Mouse (Mus musculus) lung, postnatal 0 days (tissue): Measurements from ENCODE around the gene Saa4. TPM values are rescaled to one million over a fixed set of nuclear protein-coding genes. Genes with fewer than 3 reads are reported as not detected.
"Not testable (repeated sequence)": the region's sequence is repeated elsewhere in the genome, so short reads cannot be mapped to it uniquely, and the experiment has no call there.

Source experiments
- ATAC-seq: fragments of 200-750 bp; cut with Nextera tagmentation; 2 replicates; pipeline ENCODE4 v1.8.0; 2017; ENCODE audit warnings: moderate library complexity
- DNase-seq: peaks from one replicate; pipeline ENCODE4 v3.0.0-alpha.2; 2016; ENCODE audit warnings: low spot score
- H3K27ac ChIP-seq: fragments of 300-500 bp; sonication (generic); 2 replicates; pipeline ENCODE4 v1.5.1; 2014; ENCODE audit warnings: antibody characterized with exemption, mild to moderate bottlenecking, low read length, mixed read lengths
- H3K27me3 ChIP-seq: fragments of 300-500 bp; sonication (generic); replicated peaks from 2 replicates; pipeline ENCODE4 v1.6.1; 2014; ENCODE audit warnings: low read length, mixed read lengths; ENCODE audit not compliant: insufficient read depth
- H3K36me3 ChIP-seq: fragments of 300-500 bp; sonication (generic); 2 replicates; pipeline ENCODE4 v1.6.1; 2014; ENCODE audit warnings: low read length, mixed read lengths; ENCODE audit not compliant: insufficient read depth
- H3K4me1 ChIP-seq: fragments of 300-500 bp; sonication (generic); 2 replicates; pipeline ENCODE4 v1.6.1; 2014; ENCODE audit warnings: antibody characterized with exemption, low read depth, low read length, mixed read lengths; ENCODE audit not compliant: insufficient read depth
- H3K4me2 ChIP-seq: fragments of 300-500 bp; sonication (generic); replicated peaks from 2 replicates; pipeline ENCODE4 v1.6.1; 2014; ENCODE audit warnings: low read depth, mild to moderate bottlenecking, low read length, moderate library complexity, mixed read lengths
- H3K4me3 ChIP-seq: fragments of 300-500 bp; sonication (generic); 2 replicates; pipeline ENCODE4 v1.5.1; 2014; ENCODE audit warnings: low read depth, low read length
- H3K9ac ChIP-seq: fragments of 300-500 bp; sonication (generic); replicated peaks from 2 replicates; pipeline ENCODE4 v1.6.1; 2014; ENCODE audit warnings: low read depth, mild to moderate bottlenecking
- H3K9me3 ChIP-seq: fragments of 300-500 bp; sonication (generic); 2 replicates; pipeline ENCODE4 v1.6.1; 2016; ENCODE audit warnings: low read length, mixed read lengths
- CTCF ChIP-seq: IDR thresholded peaks from 2 replicates; pipeline ENCODE4 v1.5.1; 2016; ENCODE audit warnings: antibody characterized with exemption, mild to moderate bottlenecking
- EP300 ChIP-seq: IDR thresholded peaks from 2 replicates; pipeline ENCODE4 v1.6.1; 2016; ENCODE audit warnings: antibody characterized with exemption, mild to moderate bottlenecking, control low read depth
- WGBS: fragments of 180-500 bp; shearing (Covaris S2); extraction: QIAGEN DNeasy Blood & Tissue Kit; methylation state at CpG from one replicate; pipeline ENCODE4 v1.1.7; 2014; 5-methylcytosine and 5-hydroxymethylcytosine counted together
- polyA plus RNA-seq: library from polyadenylated mRNA; unstranded; fragments of >200 nt; fragmentation: Nextera tagmentation; extraction: Ambion mirVana; gene quantifications from 2 replicates; pipeline ENCODE4 v1.2.1, GENCODE M21; 2015

Saa4 gene
- polyA plus RNA-seq, 1 experiment from 2014 or later: not detected

GRCm38 (mm10) chr7:46761049-46761795 is 28.8 kb upstream of the Saa4 start:
- Histone ChIP-seq H3K4me3 (no peak overlapping the region), H3K4me2 (no peak overlapping the region), H3K27me3 (no peaks in the 10 kb centered on the region), H3K9me3 (no peaks in the 10 kb centered on the region), H3K9ac (no peak overlapping the region), H3K27ac (no peak overlapping the region), H3K36me3 (peaks cover 17% of the 10 kb centered on the region; the same call in 1 of the 2 replicates), H3K4me1 (no peaks in the 10 kb centered on the region)
- ATAC-seq: no peak
- 80% methylated on average over 11 of the region's 11 CpGs for WGBS
- TF ChIP-seq EP300: no peak
- no peak for TF ChIP-seq CTCF
- DNase-seq: no peak

- H3K4me2 ChIP-seq: no peak within 1 kb of the TSS
- no peak within 1 kb of the TSS for H3K27ac ChIP-seq
- H3K4me1 ChIP-seq: no peaks in the 10 kb centered on the region; the same call in 1 of the 2 replicates
- WGBS: 47% methylated on average over 2 of the region's 3 CpGs
- no peaks in the 10 kb centered on the region for H3K36me3 ChIP-seq
- no peak within 1 kb of the TSS for H3K4me3 ChIP-seq
- no peak for ATAC-seq
- H3K27me3 ChIP-seq: no peaks in the 10 kb centered on the region
- TF ChIP-seq EP300 (no peak), CTCF (no peak)
- no peaks in the 10 kb centered on the region for H3K9me3 ChIP-seq
- DNase-seq: no peak
- no peak within 1 kb of the TSS for H3K9ac ChIP-seq
Measured at GRCm38 (mm10) chr7:46751490-46751889, 19.1 kb upstream of the Saa4 start, which contains the start of gene Saa2. Gene Saa2 (plus strand): TSS chr7:46751790.

- DNase-seq: peak; percentile 64
- Histone ChIP-seq H3K27ac (no peak overlapping the region), H3K4me1 (no peaks in the 10 kb centered on the region; the same call in 1 of the 2 replicates), H3K9me3 (no peaks in the 10 kb centered on the region), H3K9ac (no peak overlapping the region), H3K27me3 (no peaks in the 10 kb centered on the region), H3K4me3 (no peak overlapping the region), H3K4me2 (no peak overlapping the region), H3K36me3 (no peaks in the 10 kb centered on the region)
- 53% methylated on average over 3 of the region's 3 CpGs for WGBS
- peak; percentile 17; the same call in 1 of the 2 replicates for ATAC-seq
- TF ChIP-seq EP300 (0 out of 2 replicates have a peak, but pooled peaks have one; percentile 26), CTCF (no peak)
Measured at GRCm38 (mm10) chr7:46748459-46748858, 16.1 kb upstream of the Saa4 start.

- DNase-seq: peak; percentile 60
Measured at GRCm38 (mm10) chr7:46746381-46746780, 14.0 kb upstream of the Saa4 start.

GRCm38 (mm10) chr7:46745816-46746215 is 13.4 kb upstream of the Saa4 start:
- H3K27me3 ChIP-seq: no peaks in the 10 kb centered on the region
- DNase-seq (peak; percentile 36), ATAC-seq (peak; percentile 53)
- no peak overlapping the region for H3K9ac ChIP-seq
- no peaks in the 10 kb centered on the region for H3K9me3 ChIP-seq
- H3K4me2 ChIP-seq: no peak overlapping the region
- H3K36me3 ChIP-seq: no peaks in the 10 kb centered on the region
- H3K27ac ChIP-seq: no peak overlapping the region
- H3K4me3 ChIP-seq: no peak overlapping the region
- WGBS: 48% methylated on average over 3 of the region's 3 CpGs
- no peaks in the 10 kb centered on the region; the same call in 1 of the 2 replicates for H3K4me1 ChIP-seq
- TF ChIP-seq CTCF: no peak
- no peak for TF ChIP-seq EP300

More at GRCm38 (mm10) chr7:46746381-46746780, 14.0 kb upstream of the Saa4 start:
- H3K4me1 ChIP-seq: no peaks in the 10 kb centered on the region; the same call in 1 of the 2 replicates
- H3K9me3 ChIP-seq: no peaks in the 10 kb centered on the region
- H3K27ac ChIP-seq: 0 out of 2 replicates have a peak overlapping the region, but pooled peaks have one; percentile 1
- H3K4me3 ChIP-seq: no peak overlapping the region
- no peaks in the 10 kb centered on the region for H3K27me3 ChIP-seq
- TF ChIP-seq EP300 (no peak), CTCF (no peak)
- 69% methylated on average over 7 of the region's 7 CpGs for WGBS
- no peak overlapping the region for H3K9ac ChIP-seq
- no peak overlapping the region for H3K4me2 ChIP-seq
- ATAC-seq: peak; percentile 62
- H3K36me3 ChIP-seq: no peaks in the 10 kb centered on the region

GRCm38 (mm10) chr7:46742880-46743279 is 10.5 kb upstream of the Saa4 start, which contains the start of gene Saa1:
Gene Saa1 (minus strand): TSS chr7:46742980.
- H3K27me3 ChIP-seq, H3K4me1 ChIP-seq, ATAC-seq, H3K4me3 ChIP-seq, H3K9me3 ChIP-seq, H3K9ac ChIP-seq, H3K27ac ChIP-seq, H3K4me2 ChIP-seq, H3K36me3 ChIP-seq, DNase-seq: not testable (repeated sequence)
- WGBS: 56% methylated on average over 2 of the region's 3 CpGs

GRCm38 (mm10) chr7:46740041-46740440 is 7.6 kb upstream of the Saa4 start:
- not testable (repeated sequence) for DNase-seq, H3K4me2 ChIP-seq, H3K4me3 ChIP-seq, H3K9ac ChIP-seq, H3K27ac ChIP-seq, ATAC-seq, H3K36me3 ChIP-seq, H3K4me1 ChIP-seq, H3K27me3 ChIP-seq, H3K9me3 ChIP-seq
- 70% methylated on average over 5 of the region's 5 CpGs for WGBS
